Mouse (Mus musculus) spleen, adult 2 months (tissue): ENCODE results near the gene Olfr1084.

Experiments used
- CTCF ChIP-seq: fragments of 200-500 bp; IDR thresholded peaks from 2 replicates; pipeline ENCODE4 v1.5.1; 2011; ENCODE audit warnings: mild to moderate bottlenecking, inconsistent platforms; ENCODE audit not compliant: insufficient read depth, insufficient read length, insufficient replicate concordance; ENCODE audit errors: extremely low read depth
- POLR2A ChIP-seq: fragments of 200-500 bp; IDR thresholded peaks from 2 replicates; pipeline ENCODE4 v1.6.1; 2011; ENCODE audit warnings: low read depth, low read length, inconsistent platforms

- TF ChIP-seq CTCF, result no peak
- TF ChIP-seq POLR2A, result no peak
Measured at GRCm38 (mm10) chr2:86679992-86680391, 40.5 kb upstream of the Olfr1084 start, which contains the start of gene Olfr1086.
